Mouse (Mus musculus) bone marrow, adult 2 months (tissue): Measurements from ENCODE around the gene Zmym1.

ENCODE experiments used
- CTCF ChIP-seq: fragments of 200-500 bp; IDR thresholded peaks from 2 replicates; pipeline ENCODE4 v1.5.1; 2011; ENCODE audit warnings: low read length, control low read depth; ENCODE audit not compliant: control insufficient read depth, insufficient read depth
- POLR2A ChIP-seq: fragments of 200-500 bp; IDR thresholded peaks from 2 replicates; pipeline ENCODE4 v1.6.1; 2011; ENCODE audit warnings: low read depth, mild to moderate bottlenecking, control low read depth, low read length, borderline replicate concordance; ENCODE audit not compliant: control insufficient read depth

DNA sequence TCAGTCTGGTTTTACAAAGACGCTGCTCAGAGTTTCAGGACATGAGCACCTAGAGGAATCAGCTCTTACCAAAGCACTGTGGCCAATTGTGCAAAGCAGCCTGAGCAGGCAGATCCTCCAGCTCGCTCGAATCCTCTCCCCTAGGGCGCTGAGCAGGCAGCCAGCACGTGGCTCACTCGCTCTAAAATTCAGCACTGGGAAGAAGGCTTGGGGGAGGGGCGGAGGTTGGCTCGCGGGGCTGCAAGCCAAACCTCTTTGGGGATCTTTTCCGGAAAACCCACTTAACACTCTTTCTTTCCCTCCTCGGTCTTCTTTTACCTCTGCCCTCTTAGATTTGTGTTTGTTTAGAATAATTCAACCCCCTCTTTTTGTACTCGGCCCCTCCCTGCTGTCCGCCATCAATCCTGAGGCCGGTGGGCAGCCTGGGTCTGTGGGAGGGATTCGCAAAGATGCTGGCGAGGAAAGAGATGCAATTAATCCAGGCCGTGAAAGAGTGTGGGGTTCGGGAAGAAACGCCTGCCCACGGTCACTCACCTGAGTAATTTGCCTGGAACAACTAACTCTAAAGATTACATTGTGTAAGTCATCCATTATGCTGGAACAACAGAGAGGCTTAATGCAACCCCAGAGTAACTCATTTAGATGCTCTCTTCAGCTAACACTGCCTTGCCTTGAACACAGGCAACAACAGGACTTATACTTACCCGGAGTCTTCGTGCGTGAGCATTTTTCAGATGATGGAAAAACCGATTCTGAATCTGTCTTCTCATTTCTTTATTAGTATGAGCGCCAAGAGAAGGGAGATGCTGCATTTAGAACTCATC lies 55.6 kb downstream of the Zmym1 start:
- TF ChIP-seq CTCF: no peak
- no peak for TF ChIP-seq POLR2A
